Mouse (Mus musculus): Measurements from ENCODE around the gene Phf13.
A peak's percentile ranks its signal among the peaks of the same experiment; 100 is the strongest.

Gene Phf13

GRCm38 (mm10) chr4:151988342-151989109, 7.5 kb downstream of the Phf13 start, which contains the start of gene Thap3:
TSS of gene Thap3 (minus strand) at chr4:151988997.
- DNase-seq (ENCODE audit: low spot score), result peak; percentile 80

- DNase-seq (ENCODE audit: low spot score), result no peak
Observed at GRCm38 (mm10) chr4:151988014-151988341, 8.1 kb downstream of the Phf13 start.

GRCm38 (mm10) chr4:151986650-151987049, 9.4 kb downstream of the Phf13 start:
- DNase-seq (ENCODE audit: low spot score), result no peak

GRCm38 (mm10) chr4:151985886-151986285, 10.2 kb downstream of the Phf13 start:
- DNase-seq (ENCODE audit: low spot score), result peak; percentile 76

- no peak for DNase-seq (ENCODE audit: low spot score)
Observed at GRCm38 (mm10) chr4:151983560-151983959, 12.5 kb downstream of the Phf13 start.

- DNase-seq (ENCODE audit: low spot score), result no peak
Observed at GRCm38 (mm10) chr4:151983043-151983442, 13.0 kb downstream of the Phf13 start.

GRCm38 (mm10) chr4:151981363-151981762, 14.7 kb downstream of the Phf13 start:
- DNase-seq (ENCODE audit: low spot score), result peak; percentile 77

GRCm38 (mm10) chr4:151980699-151981098, 15.4 kb downstream of the Phf13 start:
- DNase-seq (ENCODE audit: low spot score), result no peak

- peak; percentile 76 for DNase-seq (ENCODE audit: low spot score)
Observed at GRCm38 (mm10) chr4:151977748-151978147, 18.3 kb downstream of the Phf13 start.

- DNase-seq (ENCODE audit: low spot score), result peak; percentile 31
Observed at GRCm38 (mm10) chr4:151975441-151975840, 20.6 kb downstream of the Phf13 start.

- peak; percentile 21 for DNase-seq (ENCODE audit: low spot score)
Observed at GRCm38 (mm10) chr4:151972221-151972967, 23.7 kb downstream of the Phf13 start.

- DNase-seq (ENCODE audit: low spot score), result no peak
Observed at GRCm38 (mm10) chr4:151968204-151968921, 27.7 kb downstream of the Phf13 start.

- DNase-seq (ENCODE audit: low spot score), result no peak
Observed at GRCm38 (mm10) chr4:151962817-151963216, 33.2 kb downstream of the Phf13 start.

- no peak for DNase-seq (ENCODE audit: low spot score)
Observed at GRCm38 (mm10) chr4:151960513-151960854, 35.6 kb downstream of the Phf13 start.

- DNase-seq (ENCODE audit: low spot score), result no peak
Observed at GRCm38 (mm10) chr4:151959849-151960512, 36.1 kb downstream of the Phf13 start.

- no peak for DNase-seq (ENCODE audit: low spot score)
Observed at GRCm38 (mm10) chr4:151957584-151958315, 38.3 kb downstream of the Phf13 start.

GRCm38 (mm10) chr4:151955791-151956190, 40.3 kb downstream of the Phf13 start:
- DNase-seq (ENCODE audit: low spot score), result no peak

- DNase-seq (ENCODE audit: low spot score), result no peak
Observed at GRCm38 (mm10) chr4:151953209-151953608, 42.8 kb downstream of the Phf13 start.

- DNase-seq (ENCODE audit: low spot score), result no peak
Observed at GRCm38 (mm10) chr4:151948497-151949471, 47.3 kb downstream of the Phf13 start.

- no peak for DNase-seq (ENCODE audit: low spot score)
Observed at GRCm38 (mm10) chr4:151946211-151946610, 49.8 kb downstream of the Phf13 start.

Data from T-cell, adult 2 months (primary cell).